Mouse (Mus musculus) lung, postnatal 4 days (tissue): ENCODE measurements around the gene Ttc38.
"Not testable (repeated sequence)": the region's sequence is repeated elsewhere in the genome, so short reads cannot be mapped to it uniquely, and the experiment has no call there.

ENCODE experiments used
- DNase-seq, 2 experiments: peaks; one replicate each; pipeline ENCODE4 v3.0.0; 2021

Gene Ttc38

GRCm38 (mm10) chr15:85826676-85827075 lies 5.4 kb upstream of the Ttc38 start:
- no peak for DNase-seq

DNA sequence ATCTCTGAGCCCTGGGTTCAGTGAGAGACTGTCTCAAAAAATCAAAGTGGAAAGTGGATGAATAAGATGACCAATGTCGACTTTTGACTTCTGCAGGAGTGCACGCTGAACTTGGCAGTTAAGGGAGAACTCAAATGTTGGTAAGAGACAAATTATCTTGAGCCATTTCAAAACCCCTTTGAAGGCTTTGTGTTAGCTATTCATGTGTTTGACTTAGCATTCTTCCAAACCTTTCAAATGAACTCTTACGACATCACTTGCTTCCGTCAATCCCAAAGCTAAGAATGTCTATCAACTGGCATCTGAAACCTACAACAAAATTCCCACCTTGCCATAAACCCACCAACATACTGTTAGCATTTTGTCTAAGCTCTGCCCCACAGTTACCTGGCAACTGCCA lies 4.0 kb upstream of the Ttc38 start:
- no peak for DNase-seq

DNA sequence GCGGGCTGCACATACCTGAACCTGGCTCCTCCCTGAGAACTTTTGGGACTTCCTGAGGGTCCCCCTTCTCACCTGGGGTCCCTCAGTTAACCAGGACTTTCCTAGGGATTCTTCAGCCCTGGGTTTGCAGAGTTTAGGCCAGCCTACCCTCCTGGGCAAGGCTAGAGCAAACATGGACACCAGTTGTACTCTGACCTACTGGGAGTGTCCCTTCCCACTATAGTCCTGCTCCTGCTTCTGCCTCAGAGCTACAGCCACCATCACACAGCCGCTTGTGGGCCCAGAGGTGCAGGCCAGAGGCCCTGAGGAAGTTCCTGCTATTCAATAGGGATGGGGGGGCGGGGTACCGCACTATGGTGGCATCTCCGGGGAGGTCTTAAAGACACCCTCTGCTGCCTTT lies 2.6 kb upstream of the Ttc38 start:
- no peak for DNase-seq

- no peak for DNase-seq
These were observed 493 bp downstream of the Ttc38 start for GRCm38 (mm10) chr15:85832599-85832998.

GRCm38 (mm10) chr15:85835335-85835734 lies 3.2 kb downstream of the Ttc38 start:
- DNase-seq: no peak

GRCm38 (mm10) chr15:85836887-85837286 lies 4.8 kb downstream of the Ttc38 start:
- no peak for DNase-seq

DNA sequence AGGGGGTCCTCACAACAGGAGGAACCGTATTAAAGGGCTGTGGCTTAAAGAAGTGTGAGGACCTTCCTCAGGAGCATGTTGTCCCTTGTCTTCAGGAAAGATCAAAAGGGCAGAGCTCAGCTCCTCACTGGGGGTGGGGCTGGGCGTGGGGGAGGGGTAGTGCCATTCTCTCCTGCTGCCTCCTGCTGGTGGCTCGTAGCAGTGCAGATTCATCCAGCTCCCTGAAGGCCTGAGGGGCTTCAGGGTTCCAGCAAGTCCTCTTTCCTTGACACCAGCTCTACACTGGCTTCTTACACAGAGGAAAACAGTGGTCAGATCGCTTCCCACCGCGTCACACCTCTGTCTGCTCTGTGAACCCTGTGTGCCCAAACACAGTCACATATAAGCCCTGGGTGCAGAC lies 8.9 kb downstream of the Ttc38 start:
- peak in 1 of 2 experiments; percentile 36 for DNase-seq

- no peak for DNase-seq
These were observed 9.8 kb downstream of the Ttc38 start for GRCm38 (mm10) chr15:85841796-85842360.

DNA sequence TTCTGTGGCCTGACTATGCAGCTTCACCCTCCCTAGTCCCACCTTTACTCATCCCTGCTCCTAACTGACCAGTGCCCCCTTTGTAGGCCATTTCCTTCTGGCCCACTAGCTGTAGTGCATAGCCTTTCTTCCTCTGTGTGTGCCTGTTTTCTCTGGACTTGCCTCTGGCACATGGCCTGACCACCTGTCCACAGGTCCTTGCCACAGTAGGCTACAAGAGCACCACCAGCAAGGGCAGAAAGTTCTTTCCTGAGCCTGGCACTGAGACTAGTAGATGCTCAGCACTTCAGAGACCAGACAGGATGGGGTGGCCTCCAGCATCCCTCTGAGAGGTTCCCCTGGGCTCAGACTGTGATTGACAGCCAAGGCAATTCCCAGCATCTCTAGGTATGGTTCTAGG lies 13.0 kb downstream of the Ttc38 start:
- no peak for DNase-seq

DNA sequence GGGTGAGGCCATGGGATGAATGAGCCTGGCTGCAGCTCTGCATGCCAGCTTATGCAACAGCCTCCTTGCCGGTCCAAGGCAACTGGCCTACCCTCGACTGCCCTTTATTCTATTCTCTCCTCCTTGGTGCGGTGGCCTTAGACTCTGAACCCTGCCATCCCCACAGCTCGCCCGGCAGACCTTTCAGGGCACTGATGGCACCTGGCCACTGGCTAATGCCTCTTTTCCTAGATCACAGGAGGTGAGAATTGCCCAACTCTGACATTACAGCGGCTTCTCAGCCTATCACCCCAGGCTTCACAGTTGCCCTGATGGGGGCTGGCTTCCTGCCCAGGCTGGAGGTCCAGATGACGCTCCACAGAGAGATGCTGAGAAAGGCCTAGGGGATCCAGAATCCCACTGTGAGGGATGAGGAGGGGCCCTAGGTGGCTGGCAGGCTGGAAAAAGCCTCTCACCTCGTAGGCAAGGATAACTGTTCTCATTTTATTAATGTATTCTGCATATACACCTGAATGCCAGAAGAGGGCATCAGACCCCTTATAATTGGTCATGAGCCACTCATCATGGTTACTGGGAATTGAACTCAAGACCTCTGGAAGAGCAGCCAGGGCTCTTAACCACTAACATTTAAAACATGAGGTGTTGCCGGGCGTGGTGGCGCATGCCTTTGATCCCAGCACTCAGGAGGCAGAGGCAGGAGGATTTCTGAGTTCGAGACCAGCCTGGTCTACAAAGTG lies 19.7 kb downstream of the Ttc38 start:
- DNase-seq: no peak

DNA sequence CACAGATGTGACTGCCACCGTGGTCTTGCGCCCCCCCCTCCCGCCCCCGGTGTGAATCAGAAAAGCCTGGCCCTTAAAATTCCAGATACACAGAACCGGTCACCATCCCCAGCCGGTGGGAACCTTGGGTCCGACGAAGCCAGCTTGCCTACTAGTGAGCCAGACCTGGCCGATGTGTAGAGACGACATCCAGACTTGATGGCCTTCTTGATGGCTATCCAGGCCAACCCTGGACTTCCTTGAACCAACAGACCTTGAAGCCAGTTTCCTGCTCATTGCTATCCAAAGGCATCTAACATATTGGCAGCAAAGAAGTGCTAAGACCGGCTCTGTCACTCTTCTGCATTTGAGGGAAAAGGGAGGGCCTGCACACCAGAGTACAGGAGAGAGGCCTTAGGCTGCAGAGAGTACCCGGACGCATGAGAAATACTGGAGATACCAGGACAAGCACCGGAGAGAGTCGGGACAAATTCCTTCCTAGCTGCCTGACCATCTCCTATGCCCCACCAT lies 26.9 kb downstream of the Ttc38 start:
- no peak for DNase-seq

DNA sequence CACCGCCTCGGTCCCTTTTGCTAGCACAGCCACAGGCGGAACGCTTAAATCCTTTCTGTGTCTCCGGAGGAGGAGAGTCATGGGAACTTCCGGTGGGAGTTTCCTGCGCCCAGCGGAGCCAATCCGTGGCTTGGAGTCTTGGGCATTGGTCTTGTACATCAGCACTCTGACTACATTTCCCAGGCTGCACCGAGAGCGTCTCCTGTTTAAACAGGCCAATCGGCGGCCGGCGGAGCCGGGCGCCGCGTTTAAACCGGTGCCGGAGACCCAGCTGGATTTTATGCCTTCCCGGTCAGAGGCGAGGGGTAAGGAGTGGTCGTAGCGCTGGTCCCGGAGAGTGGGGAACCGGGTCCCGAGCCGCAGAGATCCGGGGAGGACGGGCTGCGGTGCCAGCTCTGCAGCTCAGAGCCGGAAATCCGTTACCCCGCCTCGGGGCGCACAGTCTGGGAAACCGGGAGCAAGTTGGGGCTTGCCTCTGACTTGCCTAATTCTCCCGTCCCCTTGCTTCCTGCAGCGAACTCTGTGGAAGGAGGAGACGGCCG lies 27.5 kb downstream of the Ttc38 start, which contains the start of gene Gtse1:
Gene Gtse1, plus strand, starts transcription at position 256 of the 542 bp plus-strand sequence.
- DNase-seq: peak; percentile 95 to 96

GRCm38 (mm10) chr15:85865913-85866312 lies 33.8 kb downstream of the Ttc38 start:
- not testable (repeated sequence) for DNase-seq

- peak; percentile 57 to 80 for DNase-seq
These were observed 35.6 kb downstream of the Ttc38 start for GRCm38 (mm10) chr15:85867696-85868095.

DNA sequence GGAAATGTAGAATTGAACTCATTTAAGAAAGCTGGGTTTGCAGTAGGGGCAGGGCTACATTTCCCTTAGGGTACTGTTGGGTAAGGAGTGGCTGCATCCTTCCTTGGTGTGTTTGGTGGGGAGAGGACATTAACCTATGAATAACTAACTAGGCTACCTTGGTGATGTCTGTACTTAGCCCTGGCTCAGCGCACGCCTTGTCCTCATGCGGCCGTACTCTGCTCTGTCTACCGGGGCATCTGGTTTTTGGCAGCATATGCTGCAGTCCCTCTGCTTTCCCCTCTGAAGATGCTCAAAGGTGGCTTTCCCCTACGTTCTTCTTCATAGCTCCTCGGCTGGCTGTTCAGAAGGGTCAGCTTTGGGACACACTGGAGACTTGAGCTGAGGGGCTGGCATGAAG lies 45.2 kb downstream of the Ttc38 start:
- DNase-seq: no peak

GRCm38 (mm10) chr15:85878848-85879497 lies 46.9 kb downstream of the Ttc38 start, which contains the start of gene Trmu:
Trmu (plus strand) TSS chr15:85879312.
- DNase-seq: peak; percentile 94 to 95

DNA sequence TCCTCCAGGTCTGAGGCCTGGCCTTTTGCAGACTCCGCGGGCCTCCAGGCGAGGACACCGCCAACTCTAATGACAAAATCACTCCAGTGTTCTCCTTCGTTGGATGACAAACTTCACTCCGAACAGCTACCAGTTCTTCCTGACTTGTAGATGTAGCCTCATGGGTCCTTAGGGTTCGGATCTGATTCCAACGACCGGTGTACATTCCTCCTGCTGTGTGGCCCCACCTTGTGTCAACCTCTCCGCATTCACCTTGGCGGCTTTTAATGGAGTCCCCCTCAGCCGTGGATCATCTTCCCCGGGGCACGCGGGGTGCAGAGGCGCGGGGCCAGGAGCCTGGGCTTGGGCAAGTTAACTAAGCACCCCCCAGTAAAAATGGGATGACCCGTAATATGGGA lies 47.4 kb downstream of the Ttc38 start:
- DNase-seq: no peak

DNA sequence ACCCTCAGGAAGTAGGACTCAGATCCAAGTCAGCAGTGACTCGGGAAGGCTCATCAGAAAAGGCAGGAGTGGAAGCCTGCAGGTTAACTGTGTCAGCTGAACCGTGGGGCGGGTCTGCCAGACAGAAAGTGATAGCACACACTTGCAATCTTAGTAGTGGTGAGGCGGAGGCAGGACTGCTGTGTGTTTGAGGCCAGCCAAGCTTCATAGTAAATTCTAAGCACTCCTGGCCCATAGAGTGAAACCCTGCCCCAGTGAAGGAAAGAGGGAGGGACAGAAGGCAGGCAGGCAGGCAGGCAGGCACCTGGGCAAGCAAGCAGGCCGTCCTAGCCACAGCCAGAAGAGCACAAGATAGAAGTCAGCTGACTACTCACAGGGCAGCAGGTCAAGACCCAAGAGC lies 53.5 kb downstream of the Ttc38 start:
- DNase-seq: no peak

DNA sequence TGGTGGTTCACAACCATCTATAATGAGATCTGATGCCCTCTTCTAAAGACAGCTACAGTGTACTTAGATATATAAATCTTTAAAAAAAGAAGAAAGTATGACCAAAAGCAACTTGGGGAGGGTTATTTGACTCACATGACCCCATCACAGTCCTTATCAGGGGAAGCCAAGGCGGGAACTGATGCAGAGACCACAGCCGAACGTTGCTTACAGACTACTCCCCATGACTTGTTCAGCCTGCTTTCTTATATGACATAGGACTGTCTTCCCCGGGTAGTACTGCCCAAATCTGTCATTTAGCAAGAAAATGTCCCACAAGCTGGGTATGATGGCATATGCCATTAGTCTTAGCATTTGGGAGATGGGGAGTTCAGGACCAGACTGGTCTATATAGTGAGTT lies 57.1 kb downstream of the Ttc38 start:
- DNase-seq: no peak

DNA sequence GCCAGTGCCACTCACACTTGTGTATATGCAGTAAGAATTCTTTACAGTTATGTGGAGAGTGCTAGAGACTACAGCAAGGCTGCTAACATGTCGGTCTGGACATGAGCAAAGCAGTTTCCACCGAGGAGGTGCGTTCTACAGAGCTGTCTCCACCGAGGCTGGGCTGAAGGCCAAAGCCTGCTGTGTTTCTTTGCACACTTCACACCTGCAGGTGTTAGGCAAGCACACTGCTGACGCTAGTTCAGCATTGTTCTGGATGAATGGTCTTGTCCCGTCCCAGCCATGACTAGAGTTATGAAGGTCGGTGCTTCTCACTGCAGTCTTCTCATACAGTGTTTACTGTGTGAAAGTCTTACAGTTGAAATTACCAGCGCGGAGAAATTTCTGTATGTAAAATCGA lies 59.9 kb downstream of the Ttc38 start:
- no peak for DNase-seq

- DNase-seq: no peak
These were observed 60.5 kb downstream of the Ttc38 start for GRCm38 (mm10) chr15:85892498-85893118.

GRCm38 (mm10) chr15:85893871-85894270 lies 61.8 kb downstream of the Ttc38 start:
- no peak for DNase-seq

GRCm38 (mm10) chr15:85896284-85896683 lies 64.2 kb downstream of the Ttc38 start:
- peak; percentile 68 to 78 for DNase-seq
